Mouse (Mus musculus) neural tube, embryonic 12.5 days (tissue): ENCODE data around the gene Tmem145. TPM values are rescaled to one million over a fixed set of nuclear protein-coding genes. Genes with fewer than 3 reads are reported as not detected.

ENCODE experiments used
- ATAC-seq: fragments of 200-750 bp; cut with Nextera tagmentation; 2 replicates; pipeline ENCODE4 v1.8.0; 2017; ENCODE audit warnings: low read depth, mild to moderate bottlenecking, moderate TSS enrichment, moderate library complexity; ENCODE audit not compliant: low FRiP score
- H3K27ac ChIP-seq: fragments of 300-500 bp; sonication (generic); 2 replicates; pipeline ENCODE4 v1.5.1; 2016
- H3K27me3 ChIP-seq: fragments of 300-500 bp; sonication (generic); replicated peaks from 2 replicates; pipeline ENCODE4 v1.6.1; 2016; ENCODE audit warnings: mild to moderate bottlenecking
- H3K36me3 ChIP-seq: fragments of 300-500 bp; sonication (generic); 2 replicates; pipeline ENCODE4 v1.6.1; 2016; ENCODE audit warnings: mild to moderate bottlenecking
- H3K4me1 ChIP-seq: fragments of 300-500 bp; sonication (generic); 2 replicates; pipeline ENCODE4 v1.6.1; 2016
- H3K4me2 ChIP-seq: fragments of 300-500 bp; sonication (generic); replicated peaks from 2 replicates; pipeline ENCODE4 v1.6.1; 2016; ENCODE audit warnings: mild to moderate bottlenecking
- H3K4me3 ChIP-seq: fragments of 300-500 bp; sonication (generic); 2 replicates; pipeline ENCODE4 v1.5.1; 2016
- H3K9ac ChIP-seq: fragments of 300-500 bp; sonication (generic); 2 replicates; pipeline ENCODE4 v1.6.1; 2016; ENCODE audit warnings: mild to moderate bottlenecking
- H3K9me3 ChIP-seq: fragments of 300-500 bp; sonication (generic); 2 replicates; pipeline ENCODE4 v1.6.1; 2016; ENCODE audit warnings: mild to moderate bottlenecking
- WGBS: fragments of 180-500 bp; shearing (Covaris S2); methylation state at CpG from one replicate; pipeline ENCODE4 v1.1.7; 2016; 5-methylcytosine and 5-hydroxymethylcytosine counted together
- polyA plus RNA-seq: library from polyadenylated mRNA; unstranded; fragments of >200 nt; fragmentation: Nextera tagmentation; extraction: Ambion mirVana; gene quantifications from 2 replicates; pipeline ENCODE4 v1.2.1, GENCODE M21; 2016

The Tmem145 gene
- polyA plus RNA-seq, 1 experiment from 2014 or later: 28.3 TPM

- no peaks in the 10 kb centered on the region for H3K27me3 ChIP-seq
- H3K4me1 ChIP-seq: peaks cover 71% of the 10 kb centered on the region
- no peaks in the 10 kb centered on the region for H3K9me3 ChIP-seq
- H3K9ac ChIP-seq: peak overlapping the region; percentile 79
- no peaks in the 10 kb centered on the region for H3K36me3 ChIP-seq
- H3K4me3 ChIP-seq: peak overlapping the region; percentile 53
- peak overlapping the region; percentile 95 for H3K4me2 ChIP-seq
- H3K27ac ChIP-seq: peak overlapping the region; percentile 96
- under 1% methylated on average over 49 of the region's 49 CpGs for WGBS
- ATAC-seq: peak; percentile 57
These were observed 26.6 kb upstream of the Tmem145 start for GRCm38 (mm10) chr7:25279076-25279860.

GRCm38 (mm10) chr7:25279861-25280791 lies 25.8 kb upstream of the Tmem145 start:
- peak; percentile 7 for ATAC-seq
- Histone ChIP-seq H3K9me3 (no peaks in the 10 kb centered on the region), H3K27ac (peak overlapping the region; percentile 96), H3K4me2 (peak overlapping the region; percentile 95), H3K4me3 (peak overlapping the region; percentile 53), H3K27me3 (no peaks in the 10 kb centered on the region), H3K9ac (peak overlapping the region; percentile 79), H3K4me1 (peaks cover 69% of the 10 kb centered on the region), H3K36me3 (peaks cover 6% of the 10 kb centered on the region)
- WGBS: 2% methylated on average over 6 of the region's 6 CpGs

GRCm38 (mm10) chr7:25281166-25281733 lies 24.7 kb upstream of the Tmem145 start:
- Histone ChIP-seq H3K36me3 (peaks cover 18% of the 10 kb centered on the region), H3K27ac (peak overlapping the region; percentile 96), H3K4me1 (peaks cover 59% of the 10 kb centered on the region), H3K9me3 (no peaks in the 10 kb centered on the region), H3K4me3 (peak overlapping the region; percentile 71), H3K4me2 (peak overlapping the region; percentile 95), H3K27me3 (no peaks in the 10 kb centered on the region), H3K9ac (peak overlapping the region; percentile 36; the same call in 1 of the 2 replicates)
- no peak for ATAC-seq
- WGBS: 26% methylated on average over 12 of the region's 12 CpGs

- peaks cover 25% of the 10 kb centered on the region for H3K36me3 ChIP-seq
- ATAC-seq: peak; percentile 63
- WGBS: 1% methylated on average over 79 of the region's 108 CpGs
- peak overlapping the region; percentile 95 for H3K4me2 ChIP-seq
- H3K4me1 ChIP-seq: peaks cover 59% of the 10 kb centered on the region
- H3K27ac ChIP-seq: peak overlapping the region; percentile 96
- H3K9me3 ChIP-seq: no peaks in the 10 kb centered on the region
- H3K4me3 ChIP-seq: peak overlapping the region; percentile 71
- peak overlapping the region; percentile 86 for H3K9ac ChIP-seq
- H3K27me3 ChIP-seq: no peaks in the 10 kb centered on the region
These were observed 23.9 kb upstream of the Tmem145 start for GRCm38 (mm10) chr7:25281734-25282601.

- H3K4me1 ChIP-seq: peaks cover 53% of the 10 kb centered on the region
- peak; percentile 4; the same call in 1 of the 2 replicates for ATAC-seq
These were observed 23.1 kb upstream of the Tmem145 start for GRCm38 (mm10) chr7:25282731-25283211.

GRCm38 (mm10) chr7:25283637-25284036 lies 22.3 kb upstream of the Tmem145 start:
- Histone ChIP-seq H3K27me3 (no peaks in the 10 kb centered on the region), H3K9ac (peak overlapping the region; percentile 86), H3K36me3 (peaks cover 41% of the 10 kb centered on the region), H3K27ac (no peak overlapping the region), H3K4me2 (peak overlapping the region; percentile 95), H3K4me3 (peak overlapping the region; percentile 71), H3K9me3 (no peaks in the 10 kb centered on the region), H3K4me1 (peaks cover 50% of the 10 kb centered on the region)
- ATAC-seq: no peak
- WGBS: 37% methylated on average over 5 of the region's 5 CpGs

More at GRCm38 (mm10) chr7:25282731-25283211, 23.1 kb upstream of the Tmem145 start:
- H3K36me3 ChIP-seq: peaks cover 33% of the 10 kb centered on the region
- H3K27me3 ChIP-seq: no peaks in the 10 kb centered on the region
- peak overlapping the region; percentile 96 for H3K27ac ChIP-seq
- under 1% methylated on average over 34 of the region's 36 CpGs for WGBS
- H3K4me2 ChIP-seq: peak overlapping the region; percentile 95
- H3K9me3 ChIP-seq: no peaks in the 10 kb centered on the region
- peak overlapping the region; percentile 71 for H3K4me3 ChIP-seq
- peak overlapping the region; percentile 86 for H3K9ac ChIP-seq

- ATAC-seq: no peak
- no peak overlapping the region for H3K27ac ChIP-seq
- WGBS: 84% methylated on average over 2 of the region's 2 CpGs
These were observed 21.7 kb upstream of the Tmem145 start for GRCm38 (mm10) chr7:25284171-25284570.

GRCm38 (mm10) chr7:25284766-25285165 lies 21.1 kb upstream of the Tmem145 start:
- ATAC-seq: no peak
- WGBS: 76% methylated on average over 5 of the region's 5 CpGs
- peaks cover 53% of the 10 kb centered on the region for H3K36me3 ChIP-seq
- H3K9ac ChIP-seq: peak overlapping the region; percentile 86
- H3K9me3 ChIP-seq: 0 out of 2 replicates have a peak, but pooled peaks cover 4% of the 10 kb centered on the region
- peaks cover 42% of the 10 kb centered on the region for H3K4me1 ChIP-seq
- 0 out of 2 replicates have a peak overlapping the region, but pooled peaks have one; percentile 71 for H3K4me3 ChIP-seq
- no peak overlapping the region for H3K27ac ChIP-seq
- peak overlapping the region; percentile 95 for H3K4me2 ChIP-seq
- H3K27me3 ChIP-seq: no peaks in the 10 kb centered on the region

More at GRCm38 (mm10) chr7:25284171-25284570, 21.7 kb upstream of the Tmem145 start:
- peak overlapping the region; percentile 95 for H3K4me2 ChIP-seq
- no peaks in the 10 kb centered on the region for H3K27me3 ChIP-seq
- no peaks in the 10 kb centered on the region for H3K9me3 ChIP-seq
- peak overlapping the region; percentile 86 for H3K9ac ChIP-seq
- peaks cover 47% of the 10 kb centered on the region for H3K36me3 ChIP-seq
- H3K4me3 ChIP-seq: peak overlapping the region; percentile 71
- peaks cover 48% of the 10 kb centered on the region for H3K4me1 ChIP-seq

- Histone ChIP-seq H3K9ac (no peak overlapping the region), H3K4me2 (no peak overlapping the region), H3K9me3 (0 out of 2 replicates have a peak, but pooled peaks cover 6% of the 10 kb centered on the region), H3K4me3 (no peak overlapping the region), H3K36me3 (peaks cover 62% of the 10 kb centered on the region), H3K27me3 (no peaks in the 10 kb centered on the region), H3K4me1 (peaks cover 33% of the 10 kb centered on the region), H3K27ac (no peak overlapping the region)
- WGBS: 85% methylated on average over 20 of the region's 20 CpGs
- ATAC-seq: no peak
These were observed 20.2 kb upstream of the Tmem145 start for GRCm38 (mm10) chr7:25285511-25286238.

GRCm38 (mm10) chr7:25286989-25287388 lies 18.9 kb upstream of the Tmem145 start:
- no peak overlapping the region for H3K4me2 ChIP-seq
- no peak overlapping the region for H3K4me3 ChIP-seq
- peaks cover 75% of the 10 kb centered on the region for H3K36me3 ChIP-seq
- no peak for ATAC-seq
- 0 out of 2 replicates have a peak, but pooled peaks cover 6% of the 10 kb centered on the region for H3K9me3 ChIP-seq
- 82% methylated on average over 8 of the region's 8 CpGs for WGBS
- no peak overlapping the region for H3K9ac ChIP-seq
- H3K4me1 ChIP-seq: peaks cover 23% of the 10 kb centered on the region
- no peaks in the 10 kb centered on the region for H3K27me3 ChIP-seq
- H3K27ac ChIP-seq: no peak overlapping the region
